Mouse (Mus musculus): ENCODE data around the gene Ltbp2. TPM values are rescaled to one million over a fixed set of nuclear protein-coding genes. Genes with fewer than 3 reads are reported as not detected.

Gene Ltbp2
- polyA plus RNA-seq (2012; ENCODE audit: insufficient read depth, insufficient read length, low replicate concordance, missing spikeins) = not detected in 2 replicates

- WGBS = 3% methylated on average over 34 of the region's 34 CpGs
- TF ChIP-seq CTCF (IDR thresholded peaks at IDR 0.05; ENCODE audit: insufficient read depth, low read depth, low read length) (peak; percentile 80), POLR2A (IDR thresholded peaks at IDR 0.05; ENCODE audit: insufficient read depth, low read depth, low read length) (no peak)
- no peak within 1 kb of the TSS for H3K27ac ChIP-seq (ENCODE audit: insufficient read depth, low read depth, low read length)
- H3K4me1 ChIP-seq (ENCODE audit: control insufficient read depth, insufficient read depth, low read length) = peaks cover 15% of the 10 kb centered on the region
- peak within 1 kb of the TSS; percentile 38 for H3K4me3 ChIP-seq (ENCODE audit: insufficient read depth, low read depth, low read length)
These were observed at the start of gene Ltbp2 for GRCm38 (mm10) chr12:84876481-84877121. Ltbp2 (minus strand) TSS chr12:84876532.

- Histone ChIP-seq H3K27ac (ENCODE audit: insufficient read depth, low read depth, low read length) (no peak overlapping the region), H3K4me1 (ENCODE audit: control insufficient read depth, insufficient read depth, low read length) (no peaks in the 10 kb centered on the region; the same call in 1 of the 2 replicates), H3K4me3 (ENCODE audit: insufficient read depth, low read depth, low read length) (no peak overlapping the region)
- WGBS = 76% methylated on average over 5 of the region's 5 CpGs
- TF ChIP-seq CTCF (IDR thresholded peaks at IDR 0.05; ENCODE audit: insufficient read depth, low read depth, low read length) (no peak), POLR2A (IDR thresholded peaks at IDR 0.05; ENCODE audit: insufficient read depth, low read depth, low read length) (no peak)
These were observed 48.0 kb upstream of the Ltbp2 start for GRCm38 (mm10) chr12:84924324-84924723.

- TF ChIP-seq POLR2A (IDR thresholded peaks at IDR 0.05; ENCODE audit: insufficient read depth, low read depth, low read length) = no peak
- no peak for TF ChIP-seq CTCF (IDR thresholded peaks at IDR 0.05; ENCODE audit: insufficient read depth, low read depth, low read length)
- WGBS = 45% methylated on average over 8 of the region's 8 CpGs
- H3K4me3 ChIP-seq (ENCODE audit: insufficient read depth, low read depth, low read length) = no peak overlapping the region
- H3K4me1 ChIP-seq (ENCODE audit: control insufficient read depth, insufficient read depth, low read length) = no peaks in the 10 kb centered on the region; the same call in 1 of the 2 replicates
- no peak overlapping the region for H3K27ac ChIP-seq (ENCODE audit: insufficient read depth, low read depth, low read length)
These were observed 45.6 kb upstream of the Ltbp2 start for GRCm38 (mm10) chr12:84921881-84922419.

- no peak overlapping the region for H3K27ac ChIP-seq (ENCODE audit: insufficient read depth, low read depth, low read length)
- H3K4me3 ChIP-seq (ENCODE audit: insufficient read depth, low read depth, low read length) = no peak overlapping the region
- TF ChIP-seq POLR2A (IDR thresholded peaks at IDR 0.05; ENCODE audit: insufficient read depth, low read depth, low read length) (no peak), CTCF (IDR thresholded peaks at IDR 0.05; ENCODE audit: insufficient read depth, low read depth, low read length) (no peak)
- WGBS = 73% methylated on average over 6 of the region's 6 CpGs
- H3K4me1 ChIP-seq (ENCODE audit: control insufficient read depth, insufficient read depth, low read length) = peaks cover 4% of the 10 kb centered on the region
These were observed 42.5 kb upstream of the Ltbp2 start for GRCm38 (mm10) chr12:84918809-84919208.

- WGBS = 70% methylated on average over 3 of the region's 3 CpGs
- no peak overlapping the region for H3K27ac ChIP-seq (ENCODE audit: insufficient read depth, low read depth, low read length)
- no peak overlapping the region for H3K4me3 ChIP-seq (ENCODE audit: insufficient read depth, low read depth, low read length)
- TF ChIP-seq POLR2A (IDR thresholded peaks at IDR 0.05; ENCODE audit: insufficient read depth, low read depth, low read length) (no peak), CTCF (IDR thresholded peaks at IDR 0.05; ENCODE audit: insufficient read depth, low read depth, low read length) (no peak)
- H3K4me1 ChIP-seq (ENCODE audit: control insufficient read depth, insufficient read depth, low read length) = peaks cover 4% of the 10 kb centered on the region
These were observed 41.5 kb upstream of the Ltbp2 start for GRCm38 (mm10) chr12:84917799-84918198.

GRCm38 (mm10) chr12:84914959-84915358 is 38.6 kb upstream of the Ltbp2 start:
- H3K27ac ChIP-seq (ENCODE audit: insufficient read depth, low read depth, low read length) = no peak overlapping the region
- H3K4me1 ChIP-seq (ENCODE audit: control insufficient read depth, insufficient read depth, low read length) = peaks cover 4% of the 10 kb centered on the region
- 69% methylated on average over 5 of the region's 5 CpGs for WGBS
- H3K4me3 ChIP-seq (ENCODE audit: insufficient read depth, low read depth, low read length) = no peak overlapping the region
- TF ChIP-seq CTCF (IDR thresholded peaks at IDR 0.05; ENCODE audit: insufficient read depth, low read depth, low read length) (no peak), POLR2A (IDR thresholded peaks at IDR 0.05; ENCODE audit: insufficient read depth, low read depth, low read length) (no peak)

- H3K4me3 ChIP-seq (ENCODE audit: insufficient read depth, low read depth, low read length) = no peak overlapping the region
- H3K4me1 ChIP-seq (ENCODE audit: control insufficient read depth, insufficient read depth, low read length) = peaks cover 10% of the 10 kb centered on the region
- 55% methylated on average over 4 of the region's 4 CpGs for WGBS
- TF ChIP-seq POLR2A (IDR thresholded peaks at IDR 0.05; ENCODE audit: insufficient read depth, low read depth, low read length) (no peak), CTCF (IDR thresholded peaks at IDR 0.05; ENCODE audit: insufficient read depth, low read depth, low read length) (no peak)
- no peak overlapping the region for H3K27ac ChIP-seq (ENCODE audit: insufficient read depth, low read depth, low read length)
These were observed 36.3 kb upstream of the Ltbp2 start for GRCm38 (mm10) chr12:84912652-84913104.

GRCm38 (mm10) chr12:84911640-84912039 is 35.3 kb upstream of the Ltbp2 start:
- peaks cover 19% of the 10 kb centered on the region for H3K4me1 ChIP-seq (ENCODE audit: control insufficient read depth, insufficient read depth, low read length)
- 64% methylated on average over 2 of the region's 2 CpGs for WGBS
- TF ChIP-seq CTCF (IDR thresholded peaks at IDR 0.05; ENCODE audit: insufficient read depth, low read depth, low read length) = no peak
- TF ChIP-seq POLR2A (IDR thresholded peaks at IDR 0.05; ENCODE audit: insufficient read depth, low read depth, low read length) = no peak
- no peak overlapping the region for H3K4me3 ChIP-seq (ENCODE audit: insufficient read depth, low read depth, low read length)
- H3K27ac ChIP-seq (ENCODE audit: insufficient read depth, low read depth, low read length) = no peak overlapping the region

GRCm38 (mm10) chr12:84910066-84910465 is 33.7 kb upstream of the Ltbp2 start:
- WGBS = 86% methylated on average over 4 of the region's 4 CpGs
- TF ChIP-seq POLR2A (IDR thresholded peaks at IDR 0.05; ENCODE audit: insufficient read depth, low read depth, low read length) (no peak), CTCF (IDR thresholded peaks at IDR 0.05; ENCODE audit: insufficient read depth, low read depth, low read length) (no peak)

More at GRCm38 (mm10) chr12:84910066-84910465, 33.7 kb upstream of the Ltbp2 start:
- H3K4me1 ChIP-seq (ENCODE audit: control insufficient read depth, insufficient read depth, low read length) = peaks cover 19% of the 10 kb centered on the region
- no peak overlapping the region for H3K27ac ChIP-seq (ENCODE audit: insufficient read depth, low read depth, low read length)
- H3K4me3 ChIP-seq (ENCODE audit: insufficient read depth, low read depth, low read length) = no peak overlapping the region

Measured in olfactory bulb, adult 2 months (tissue).